26 mouse cellular contexts compared by ENCODE assay signal in genomic region chr8:89956482-89957020, GRCm38 (mm10).
DNase-seq lines count a peak whose midpoint lies in the region; ATAC-seq and TF ChIP-seq lines count a peak whose summit lies in the region.
"Had no signal": no experiment of that assay in that cellular context is flagged by ENCODE, and none has a peak within 500 bp of the region (broad histone marks: within the 10 kb centered on the region; RNA-seq: fewer than 3 reads in every experiment).

No protein-coding gene starts in this region.

- no peak overlapping the region for H3K9ac ChIP-seq in forebrain, embryonic 13.5 days
- H3K9ac ChIP-seq in forebrain, embryonic 15.5 days (replicated peaks), result no peak overlapping the region
- no peak overlapping the region for H3K9ac ChIP-seq in heart, embryonic 15.5 days
- H3K9ac ChIP-seq in midbrain, postnatal 0 days (replicated peaks; ENCODE audit: low read length, poor library complexity, severe bottlenecking), result no peak overlapping the region
- H3K9ac ChIP-seq in midbrain, embryonic 16.5 days (ENCODE audit: low read depth, low read length), result no peak overlapping the region
- H3K9ac ChIP-seq: embryonic facial prominence, embryonic 13.5 days; hindbrain, embryonic 15.5 days; intestine, embryonic 15.5 days; limb, embryonic 13.5 days; liver, embryonic 13.5 days had no signal

- H3K36me3 ChIP-seq in forebrain, embryonic 13.5 days (ENCODE audit: poor library complexity, severe bottlenecking), result no peaks in the 10 kb centered on the region
- H3K36me3 ChIP-seq in forebrain, embryonic 15.5 days, result no peaks in the 10 kb centered on the region
- H3K36me3 ChIP-seq in heart, embryonic 15.5 days, result no peaks in the 10 kb centered on the region
- no peaks in the 10 kb centered on the region for H3K36me3 ChIP-seq in midbrain, embryonic 10.5 days
- no peaks in the 10 kb centered on the region for H3K36me3 ChIP-seq in midbrain, postnatal 0 days (ENCODE audit: insufficient read depth, low read length)
- no peaks in the 10 kb centered on the region for H3K36me3 ChIP-seq in midbrain, embryonic 16.5 days (ENCODE audit: control insufficient read depth, insufficient read depth, low read length)
- H3K36me3 ChIP-seq: embryonic facial prominence, embryonic 13.5 days; hindbrain, embryonic 15.5 days; intestine, embryonic 15.5 days; limb, embryonic 13.5 days; liver, embryonic 13.5 days had no signal

- H3K4me3 ChIP-seq in forebrain, embryonic 13.5 days, result no peak overlapping the region
- no peak overlapping the region for H3K4me3 ChIP-seq in forebrain, embryonic 15.5 days
- H3K4me3 ChIP-seq in heart, embryonic 15.5 days, result no peak overlapping the region
- peak overlapping the region; percentile 18; the same call in 1 of the 2 replicates for H3K4me3 ChIP-seq in midbrain, embryonic 10.5 days
- H3K4me3 ChIP-seq in midbrain, postnatal 0 days (ENCODE audit: low read depth, low read length), result no peak overlapping the region
- H3K4me3 ChIP-seq in midbrain, embryonic 16.5 days (ENCODE audit: low read depth, low read length), result no peak overlapping the region
- H3K4me3 ChIP-seq: embryonic facial prominence, embryonic 13.5 days; erythroblast, embryonic 14.5 days; hindbrain, embryonic 15.5 days; intestine, embryonic 15.5 days; limb, embryonic 13.5 days; liver, embryonic 13.5 days had no signal

- no peak for ATAC-seq in forebrain, embryonic 13.5 days
- ATAC-seq in forebrain, embryonic 15.5 days (replicated peaks), result no peak
- ATAC-seq in heart, embryonic 15.5 days (replicated peaks; ENCODE audit: insufficient number of reproducible peaks, insufficient read depth, low FRiP score, low read depth), result peak; percentile 84
- no peak for ATAC-seq in midbrain, postnatal 0 days (ENCODE audit: low FRiP score)
- no peak for ATAC-seq in midbrain, embryonic 16.5 days
- ATAC-seq: intestine, embryonic 15.5 days; Patski had no signal

- H3K4me1 ChIP-seq in forebrain, embryonic 13.5 days, result peaks cover 7% of the 10 kb centered on the region
- peaks cover 7% of the 10 kb centered on the region; the same call in 1 of the 2 replicates for H3K4me1 ChIP-seq in forebrain, embryonic 15.5 days
- H3K4me1 ChIP-seq in heart, embryonic 15.5 days (replicated peaks), result peaks cover 6% of the 10 kb centered on the region
- H3K4me1 ChIP-seq in midbrain, embryonic 10.5 days, result peaks cover 19% of the 10 kb centered on the region
- H3K4me1 ChIP-seq in midbrain, postnatal 0 days (ENCODE audit: insufficient read depth, low read length), result peaks cover 4% of the 10 kb centered on the region; the same call in 1 of the 2 replicates
- H3K4me1 ChIP-seq in midbrain, embryonic 16.5 days (ENCODE audit: control insufficient read depth, insufficient read depth, low read length), result peaks cover 4% of the 10 kb centered on the region; the same call in 1 of the 2 replicates
- H3K4me1 ChIP-seq: embryonic facial prominence, embryonic 13.5 days; intestine, embryonic 15.5 days; limb, embryonic 13.5 days; liver, embryonic 13.5 days had no signal

- no peaks in the 10 kb centered on the region for H3K27me3 ChIP-seq in forebrain, embryonic 13.5 days
- H3K27me3 ChIP-seq in forebrain, embryonic 15.5 days, result no peaks in the 10 kb centered on the region
- H3K27me3 ChIP-seq in heart, embryonic 15.5 days, result no peaks in the 10 kb centered on the region
- H3K27me3 ChIP-seq in midbrain, embryonic 10.5 days (ENCODE audit: low read depth, poor library complexity, severe bottlenecking), result no peaks in the 10 kb centered on the region
- no peaks in the 10 kb centered on the region for H3K27me3 ChIP-seq in midbrain, postnatal 0 days (ENCODE audit: insufficient read depth, low read length)
- H3K27me3 ChIP-seq in midbrain, embryonic 16.5 days (ENCODE audit: control insufficient read depth, insufficient read depth, low read depth, low read length), result no peaks in the 10 kb centered on the region
- H3K27me3 ChIP-seq: embryonic facial prominence, embryonic 13.5 days; hindbrain, embryonic 15.5 days; intestine, embryonic 15.5 days; limb, embryonic 13.5 days; liver, embryonic 13.5 days had no signal

- peak overlapping the region; percentile 16; the same call in 1 of the 2 replicates for H3K4me2 ChIP-seq in forebrain, embryonic 13.5 days
- H3K4me2 ChIP-seq in forebrain, embryonic 15.5 days (replicated peaks), result no peak overlapping the region
- H3K4me2 ChIP-seq in heart, embryonic 15.5 days, result 0 out of 2 replicates have a peak overlapping the region, but pooled peaks have one; percentile 13
- H3K4me2 ChIP-seq in midbrain, postnatal 0 days (ENCODE audit: low read depth, low read length, poor library complexity, severe bottlenecking), result no peak overlapping the region
- H3K4me2 ChIP-seq in midbrain, embryonic 16.5 days (ENCODE audit: low read length), result no peak overlapping the region
- H3K4me2 ChIP-seq: embryonic facial prominence, embryonic 13.5 days; hindbrain, embryonic 15.5 days; intestine, embryonic 15.5 days; limb, embryonic 13.5 days; liver, embryonic 13.5 days had no signal

- 22% methylated on average over 11 of the region's 11 CpGs for WGBS in forebrain, embryonic 13.5 days
- WGBS in forebrain, embryonic 15.5 days, result 19% methylated on average over 11 of the region's 11 CpGs
- WGBS in heart, embryonic 15.5 days, result 35% methylated on average over 11 of the region's 11 CpGs
- WGBS in midbrain, embryonic 10.5 days, result 51% methylated on average over 11 of the region's 11 CpGs
- whole genome bisulfite sequencing in midbrain, postnatal 0 days, result 20% methylated on average over 11 of the region's 11 CpGs
- 21% methylated on average over 11 of the region's 11 CpGs for WGBS in midbrain, embryonic 16.5 days

- no peaks in the 10 kb centered on the region for H3K9me3 ChIP-seq in forebrain, embryonic 13.5 days (replicated peaks)
- H3K9me3 ChIP-seq in forebrain, embryonic 15.5 days, result no peaks in the 10 kb centered on the region
- H3K9me3 ChIP-seq in heart, embryonic 15.5 days (replicated peaks), result no peaks in the 10 kb centered on the region; the same call in 1 of the 2 replicates
- H3K9me3 ChIP-seq in midbrain, embryonic 10.5 days (replicated peaks), result 0 out of 2 replicates have a peak, but pooled peaks cover 2% of the 10 kb centered on the region
- no peaks in the 10 kb centered on the region for H3K9me3 ChIP-seq in midbrain, postnatal 0 days (ENCODE audit: low read length)
- H3K9me3 ChIP-seq in midbrain, embryonic 16.5 days (replicated peaks; ENCODE audit: control insufficient read depth, low read length, poor library complexity, severe bottlenecking), result no peaks in the 10 kb centered on the region
- H3K9me3 ChIP-seq: embryonic facial prominence, embryonic 13.5 days; hindbrain, embryonic 15.5 days; intestine, embryonic 15.5 days; limb, embryonic 13.5 days; liver, embryonic 13.5 days had no signal

- peak overlapping the region; percentile 14; the same call in 1 of the 2 replicates for H3K27ac ChIP-seq in forebrain, embryonic 13.5 days
- H3K27ac ChIP-seq in forebrain, embryonic 15.5 days (replicated peaks), result no peak overlapping the region
- peak overlapping the region; percentile 69 for H3K27ac ChIP-seq in heart, embryonic 15.5 days
- H3K27ac ChIP-seq in midbrain, embryonic 10.5 days (replicated peaks), result peak overlapping the region; percentile 49
- H3K27ac ChIP-seq in midbrain, postnatal 0 days (ENCODE audit: low read depth, low read length), result no peak overlapping the region
- 0 out of 2 replicates have a peak overlapping the region, but pooled peaks have one; percentile 7 for H3K27ac ChIP-seq in midbrain, embryonic 16.5 days (ENCODE audit: low read length)
- H3K27ac ChIP-seq: embryonic facial prominence, embryonic 13.5 days; hindbrain, embryonic 15.5 days; intestine, embryonic 15.5 days; limb, embryonic 13.5 days; liver, embryonic 13.5 days had no signal

- DNase-seq in heart, adult 8-10 months (ENCODE audit: low spot score), result no peak
- peak; percentile 28 for DNase-seq in midbrain, embryonic 10.5 days (ENCODE audit: low spot score)
- DNase-seq in midbrain, postnatal 0 days (ENCODE audit: low spot score), result no peak
- DNase-seq in kidney, adult 18-20 months, result no peak
- DNase-seq: adrenal gland, postnatal 36 days; cerebellum, adult 11-12 months; cerebellum, postnatal 10 days; gastrocnemius, postnatal 36 days; heart, postnatal 36 days; kidney, adult 9 months; kidney, postnatal 14 days; liver, embryonic 13.5 days; lung, adult 2 months; lung, postnatal 14 days; thymus, adult 18-20 months; thymus, postnatal 4 days had no signal

- no peak for TF ChIP-seq CTCF in midbrain, postnatal 0 days (IDR thresholded peaks at IDR 0.05)

Comparison
In these comparisons a context has a peak if more than half of its experiments do, and no peak if none do; other contexts are left out.
1. H3K27ac ChIP-seq: peak in forebrain, embryonic 13.5 days (single experiment), heart, embryonic 15.5 days (single experiment), midbrain, embryonic 10.5 days (single experiment) and midbrain, embryonic 16.5 days (single experiment); none in forebrain, embryonic 15.5 days (single experiment) and midbrain, postnatal 0 days (single experiment).
2. H3K4me2 ChIP-seq: peak in forebrain, embryonic 13.5 days (single experiment) and heart, embryonic 15.5 days (single experiment); none in forebrain, embryonic 15.5 days (single experiment), midbrain, postnatal 0 days (single experiment) and midbrain, embryonic 16.5 days (single experiment).